Mouse (Mus musculus) naive thymus-derived CD4-positive, alpha-beta T cell, adult 2 months (primary cell): ENCODE data around the gene Gm19935.

Source experiments
- DNase-seq: peaks from one replicate; pipeline ENCODE4 v3.0.0-alpha.2; 2011; ENCODE audit warnings: low read depth

The Gm19935 gene

GRCm38 (mm10) chr8:90817293-90817692, at the start of gene Gm19935:
Gm19935 (minus strand) TSS chr8:90817393.
- DNase-seq, result no peak

DNA sequence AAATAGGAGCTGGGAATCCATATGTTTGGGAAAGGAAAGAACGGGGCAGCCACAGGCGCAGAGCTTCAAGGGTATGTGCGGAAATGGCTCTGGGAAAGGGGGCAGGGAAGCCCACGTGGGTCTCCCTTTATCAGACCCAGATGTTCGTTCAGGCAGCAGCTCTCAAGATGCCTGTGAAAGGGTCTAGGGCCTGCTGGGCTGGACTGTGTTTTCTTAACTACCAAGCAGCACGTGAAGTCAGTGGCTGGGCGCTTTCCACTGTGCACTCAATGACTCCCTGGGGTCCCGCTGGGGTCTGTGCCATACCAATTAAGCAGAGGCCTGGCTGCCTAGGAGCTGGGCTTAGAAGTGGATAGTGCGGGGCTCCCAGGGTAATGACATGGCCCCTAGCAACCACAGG, 44.8 kb upstream of the Gm19935 start:
- DNase-seq, result no peak

DNA sequence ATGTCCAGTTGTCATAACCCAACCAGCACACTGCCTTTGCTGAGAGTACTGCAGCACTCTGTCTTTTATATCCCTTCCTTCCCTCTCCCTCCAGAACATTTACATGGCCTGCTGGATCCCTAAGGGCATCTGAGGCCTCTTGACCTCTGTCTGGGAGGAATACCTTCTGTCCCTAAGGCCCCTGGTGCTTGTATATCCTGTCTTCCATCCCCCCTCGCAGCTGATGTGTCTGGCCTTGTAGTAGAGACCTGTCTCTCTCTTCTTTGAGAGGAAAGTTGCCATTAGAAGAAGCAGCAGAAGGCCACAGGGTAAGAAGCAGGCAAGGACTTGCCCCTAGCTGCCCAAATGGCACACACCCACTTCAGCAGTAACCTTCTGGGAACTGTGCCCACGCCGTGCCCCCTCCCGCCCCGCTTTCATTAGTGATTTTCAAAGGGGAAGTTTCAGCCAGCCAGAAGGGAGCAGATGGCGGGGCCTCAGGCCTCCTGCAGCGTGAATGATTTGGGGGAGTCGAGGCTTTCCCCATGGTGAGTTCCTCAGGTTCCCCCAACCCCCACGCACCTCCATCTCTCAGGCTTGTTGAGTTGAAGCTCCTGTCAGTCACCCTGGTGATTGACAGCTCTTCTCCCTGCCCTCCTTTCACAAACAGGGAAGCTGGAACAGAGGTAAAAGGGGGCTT, 44.2 kb upstream of the Gm19935 start:
- DNase-seq, result no peak

DNA sequence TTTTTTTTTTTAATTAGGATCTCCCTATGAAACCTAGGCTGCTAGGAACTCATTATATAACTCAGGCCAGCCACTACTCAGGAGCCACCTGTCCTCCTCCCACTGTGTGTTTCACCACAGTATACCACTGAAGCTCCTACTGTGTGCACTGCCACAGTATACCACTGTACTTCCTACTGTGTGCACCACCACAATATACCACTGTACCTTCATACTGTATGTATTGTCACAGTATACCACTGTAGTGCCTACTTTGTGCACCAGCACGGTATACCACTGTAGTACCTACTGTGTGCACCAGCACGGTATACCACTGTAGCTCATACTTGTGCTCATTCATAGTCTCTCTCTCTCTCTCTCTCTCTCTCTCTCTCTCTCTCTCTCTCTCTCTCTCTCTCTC, 40.9 kb upstream of the Gm19935 start:
- no peak for DNase-seq

DNA sequence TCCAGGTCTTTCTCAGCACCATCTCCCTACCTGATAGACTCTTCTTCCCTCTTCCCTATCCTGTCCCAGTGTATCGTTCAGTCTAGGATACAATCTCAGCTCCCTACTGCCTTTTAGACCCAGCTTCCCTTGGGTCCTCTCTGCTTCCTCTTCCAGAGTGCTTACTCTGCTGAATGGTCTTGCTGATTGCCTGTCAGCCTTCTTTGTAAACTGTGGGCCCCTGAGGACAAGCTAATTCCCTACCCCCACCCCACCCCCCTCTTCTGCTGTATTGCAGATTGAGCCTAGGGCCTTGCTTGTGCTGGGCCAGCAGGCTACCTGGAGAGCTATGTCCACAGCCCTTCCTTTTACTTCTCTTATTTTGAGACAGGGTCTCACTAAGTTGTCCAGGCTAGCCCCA, 39.8 kb upstream of the Gm19935 start:
- DNase-seq, result no peak

DNA sequence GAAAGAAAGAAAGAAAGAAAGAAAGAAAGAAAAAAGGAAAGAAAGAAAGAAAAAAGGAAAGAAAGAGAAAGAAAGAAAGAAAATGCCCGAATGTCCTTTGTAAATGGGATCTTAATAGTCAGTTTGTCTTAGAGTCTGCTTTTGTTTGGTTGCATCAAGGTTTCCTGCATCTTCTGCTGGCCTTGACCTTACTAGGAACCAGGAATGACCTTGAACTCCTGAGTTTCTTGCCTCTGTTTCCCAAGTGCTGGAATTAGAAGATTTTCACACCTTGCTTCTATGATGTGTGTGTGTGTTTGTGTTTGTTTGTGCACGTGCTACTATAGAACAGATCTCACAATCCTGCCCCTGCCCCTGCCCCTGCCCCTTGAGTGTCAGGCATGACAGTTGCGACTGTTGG, 39.0 kb upstream of the Gm19935 start:
- no peak for DNase-seq

DNA sequence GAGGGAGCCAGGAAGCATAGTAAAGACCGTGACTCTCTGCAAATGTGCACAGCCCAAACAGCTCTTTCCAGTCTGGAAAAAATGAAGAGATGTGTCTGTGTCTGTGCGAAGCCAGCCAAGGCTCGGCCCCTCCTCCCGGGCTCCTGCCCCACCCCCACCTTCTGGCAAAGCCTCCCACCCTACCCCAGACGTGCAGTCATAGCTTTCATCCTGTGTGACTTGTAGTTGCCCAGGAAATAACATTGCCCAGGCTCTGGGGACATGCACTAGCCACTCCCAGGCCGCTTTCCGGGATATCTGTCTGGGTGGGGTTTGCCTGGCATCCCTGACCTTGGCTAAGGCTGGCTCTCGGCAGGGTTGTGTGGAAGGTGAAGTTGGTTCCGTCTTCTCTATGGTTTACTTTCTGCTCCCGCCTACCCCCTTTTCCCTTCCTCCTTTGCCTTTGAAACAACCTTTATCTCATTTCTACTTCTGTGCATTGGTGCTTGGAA, 37.5 kb upstream of the Gm19935 start:
- no peak for DNase-seq

GRCm38 (mm10) chr8:90853971-90854670, 36.9 kb upstream of the Gm19935 start:
- DNase-seq, result no peak

DNA sequence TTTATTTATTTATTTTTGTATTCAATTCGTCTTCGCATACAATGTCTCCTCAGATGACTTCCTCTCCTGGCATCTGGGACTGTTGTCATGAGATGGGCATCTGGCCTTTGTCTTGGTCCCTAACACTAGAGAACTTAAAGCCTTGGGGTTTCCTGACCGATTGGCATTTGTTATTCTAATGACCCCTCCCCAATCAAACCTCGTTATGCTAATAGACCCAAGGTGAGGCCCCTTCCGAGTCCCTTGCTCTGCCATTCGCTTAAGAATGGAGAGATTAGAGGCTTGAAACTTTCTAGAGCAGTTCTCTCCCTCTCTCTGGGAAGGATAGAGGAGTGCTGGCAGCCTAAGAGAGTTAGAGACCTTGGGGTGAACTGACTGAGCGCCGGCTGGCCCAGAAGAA, 34.4 kb upstream of the Gm19935 start:
- no peak for DNase-seq

GRCm38 (mm10) chr8:90849462-90850050, 32.4 kb upstream of the Gm19935 start:
- DNase-seq, result no peak

DNA sequence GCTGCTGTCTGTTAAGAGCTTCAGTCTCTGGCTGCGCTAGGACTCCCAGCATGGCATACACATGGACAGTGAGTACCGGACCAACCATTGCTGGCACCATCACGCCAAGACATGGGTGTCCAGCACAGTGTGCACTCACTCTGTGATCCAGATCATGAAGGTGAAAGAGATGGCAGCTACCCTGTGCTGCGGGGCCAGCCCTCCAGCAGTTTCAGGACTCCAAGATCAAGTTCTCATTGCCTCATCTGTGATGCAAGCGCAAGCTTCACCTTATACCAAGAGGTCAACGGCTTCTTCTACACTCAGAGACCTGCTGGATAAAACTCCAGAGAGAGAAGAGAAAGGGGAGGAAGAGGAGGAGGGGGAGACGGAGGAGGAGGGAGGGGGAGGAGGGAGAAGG, 30.8 kb upstream of the Gm19935 start:
- DNase-seq, result no peak

DNA sequence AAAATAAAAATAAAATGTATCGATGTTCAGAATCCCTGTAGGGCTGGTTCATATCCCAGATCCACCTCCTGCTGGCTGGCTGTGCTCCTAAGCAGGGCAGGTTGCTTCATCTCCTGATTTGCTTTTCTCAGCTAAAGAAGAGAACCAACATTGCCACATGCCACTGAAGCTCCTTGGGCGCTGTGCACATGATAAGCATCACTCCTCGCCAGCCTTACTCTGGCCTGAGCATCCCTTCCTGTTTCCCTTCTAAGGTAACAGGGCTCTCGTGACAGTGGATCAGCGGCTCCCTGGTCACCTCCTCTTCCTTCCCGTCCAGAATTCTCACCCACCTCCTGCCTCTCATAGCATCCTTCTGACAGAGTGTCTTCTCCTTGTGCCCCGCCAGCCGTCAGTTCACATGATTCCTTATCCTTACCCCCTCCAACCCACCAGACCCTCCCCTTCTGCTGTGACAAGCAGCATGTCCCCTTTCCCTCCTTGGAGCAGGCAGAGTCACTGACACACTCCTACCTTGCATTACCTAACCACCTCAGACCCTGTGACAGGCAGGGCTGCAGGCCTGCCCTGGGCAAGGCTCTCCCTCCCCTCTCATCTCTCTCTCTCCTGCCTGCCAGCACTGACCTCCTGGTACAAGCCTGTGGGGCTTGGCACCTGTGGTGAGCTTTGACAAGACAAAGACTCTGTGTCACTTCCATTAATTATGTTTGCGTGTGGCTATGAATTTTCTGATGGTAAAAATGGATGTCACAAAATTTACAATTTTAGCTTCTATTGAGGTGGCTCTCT, 27.2 kb upstream of the Gm19935 start:
- no peak for DNase-seq

- DNase-seq, result no peak
Measured at GRCm38 (mm10) chr8:90843127-90843526, 25.9 kb upstream of the Gm19935 start.

- DNase-seq, result no peak
Measured at GRCm38 (mm10) chr8:90841321-90841720, 24.1 kb upstream of the Gm19935 start.

DNA sequence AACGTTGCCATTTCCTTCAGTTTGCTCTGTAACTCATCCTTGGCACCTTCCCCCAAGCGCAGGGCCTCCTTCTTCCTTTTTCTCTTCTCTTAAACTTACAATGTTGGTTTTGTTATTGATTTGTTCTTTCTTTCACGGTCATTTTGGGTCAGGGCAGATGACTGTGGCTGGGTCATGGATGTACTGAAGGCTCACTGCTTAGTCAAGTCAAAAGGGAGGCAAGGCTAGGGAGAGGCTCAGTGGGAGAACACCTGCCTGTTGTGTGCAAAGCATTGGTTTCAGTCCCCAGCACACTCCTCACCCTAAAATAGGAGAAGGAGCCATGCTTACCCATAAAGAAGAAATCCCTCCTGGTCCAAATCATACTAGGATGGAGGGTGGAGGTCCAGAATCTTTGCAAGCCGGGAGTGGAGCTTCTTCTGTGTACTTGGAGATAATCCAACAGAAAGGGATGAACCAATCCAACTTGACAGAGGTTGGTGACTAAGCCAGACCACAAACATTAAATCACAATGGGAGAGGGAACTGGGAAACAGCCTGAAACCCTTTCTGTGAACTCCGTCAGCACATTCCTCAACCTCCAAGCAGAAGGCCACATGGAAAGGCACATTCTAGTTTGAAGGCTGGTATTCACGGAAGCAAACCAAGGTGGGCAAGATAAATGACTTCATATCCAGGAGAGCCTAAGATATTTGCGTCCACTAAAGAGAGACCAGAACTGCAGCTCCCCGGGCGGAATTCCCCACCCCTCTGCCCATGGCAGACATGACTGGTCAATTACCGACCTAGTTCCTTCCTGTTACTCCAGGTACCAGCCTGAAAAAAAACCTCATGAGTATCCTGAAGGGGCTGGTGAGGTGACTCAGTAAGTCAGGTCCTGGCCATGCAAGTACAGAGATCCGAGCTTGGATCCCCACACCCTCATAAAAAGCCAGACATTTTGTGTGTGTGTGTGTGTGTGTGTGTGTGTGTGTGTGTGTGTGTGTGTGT, 22.8 kb upstream of the Gm19935 start:
- no peak for DNase-seq

DNA sequence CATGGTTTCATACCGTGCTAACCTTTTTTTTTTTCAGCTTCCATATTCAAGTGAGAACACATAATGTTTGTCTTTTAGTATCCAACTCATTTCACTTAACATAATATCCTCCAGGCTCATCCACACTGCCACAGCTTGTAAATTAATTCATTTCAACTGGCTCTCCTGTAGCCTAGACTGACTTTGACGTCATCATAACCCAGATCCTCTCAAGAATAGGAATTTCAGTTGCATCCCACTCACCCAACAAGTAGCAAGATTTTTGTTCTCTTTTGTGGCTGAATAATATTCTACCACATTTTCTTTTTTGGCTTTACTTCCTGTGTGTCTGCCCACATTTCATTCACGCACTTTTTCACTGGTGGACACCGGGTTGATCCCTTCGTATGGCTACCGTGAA, 20.2 kb upstream of the Gm19935 start:
- no peak for DNase-seq

DNA sequence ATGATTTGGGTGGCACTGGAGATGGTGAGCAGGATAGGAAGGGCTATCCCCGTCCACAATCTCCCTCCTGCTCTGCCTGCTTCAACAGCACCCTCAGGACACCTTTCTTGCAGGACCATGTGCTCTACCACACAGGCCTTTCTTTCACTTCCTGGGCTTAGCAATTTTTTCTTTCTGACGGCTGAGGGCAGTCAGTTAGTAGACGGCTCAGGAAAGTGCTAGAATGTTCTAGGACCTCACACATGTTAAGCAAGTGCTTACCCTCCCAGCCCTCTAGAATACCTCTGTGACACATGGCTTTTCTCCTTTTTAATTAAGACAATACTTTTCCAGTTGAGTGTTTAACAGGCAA, 17.1 kb upstream of the Gm19935 start:
- no peak for DNase-seq

DNA sequence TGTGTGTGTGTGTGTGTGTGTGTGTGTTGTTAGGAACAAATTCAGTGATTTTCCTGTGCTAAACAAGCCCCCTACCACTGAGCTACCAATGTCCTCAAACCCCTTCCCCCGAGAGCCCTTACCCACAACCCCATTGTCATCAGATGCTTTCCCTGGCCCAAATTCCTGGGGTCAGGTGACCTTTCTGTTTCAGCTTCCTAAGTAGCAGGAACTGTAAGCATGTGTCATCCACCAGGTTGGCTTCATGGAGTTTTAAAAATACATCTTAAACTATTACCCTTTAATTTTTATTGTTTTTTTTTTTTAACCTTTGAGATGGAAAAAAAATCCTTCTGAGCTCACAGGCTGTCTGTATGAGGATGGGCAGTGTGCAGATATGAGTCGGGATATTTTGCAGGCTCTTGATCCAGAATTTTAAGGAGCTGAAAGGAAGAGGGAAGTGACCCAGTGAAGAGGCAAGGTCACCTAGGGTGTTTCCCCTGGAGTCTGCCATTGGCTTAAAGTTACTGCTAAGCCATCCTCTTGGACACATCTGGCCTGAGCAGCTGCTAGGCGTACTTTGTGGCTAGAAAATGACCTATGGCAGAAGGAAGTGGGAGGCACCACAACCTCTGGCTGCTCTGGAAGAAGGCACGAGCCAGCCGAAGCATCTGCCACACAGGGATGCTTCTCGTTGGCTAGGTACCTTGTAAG, 16.6 kb upstream of the Gm19935 start:
- DNase-seq, result no peak

DNA sequence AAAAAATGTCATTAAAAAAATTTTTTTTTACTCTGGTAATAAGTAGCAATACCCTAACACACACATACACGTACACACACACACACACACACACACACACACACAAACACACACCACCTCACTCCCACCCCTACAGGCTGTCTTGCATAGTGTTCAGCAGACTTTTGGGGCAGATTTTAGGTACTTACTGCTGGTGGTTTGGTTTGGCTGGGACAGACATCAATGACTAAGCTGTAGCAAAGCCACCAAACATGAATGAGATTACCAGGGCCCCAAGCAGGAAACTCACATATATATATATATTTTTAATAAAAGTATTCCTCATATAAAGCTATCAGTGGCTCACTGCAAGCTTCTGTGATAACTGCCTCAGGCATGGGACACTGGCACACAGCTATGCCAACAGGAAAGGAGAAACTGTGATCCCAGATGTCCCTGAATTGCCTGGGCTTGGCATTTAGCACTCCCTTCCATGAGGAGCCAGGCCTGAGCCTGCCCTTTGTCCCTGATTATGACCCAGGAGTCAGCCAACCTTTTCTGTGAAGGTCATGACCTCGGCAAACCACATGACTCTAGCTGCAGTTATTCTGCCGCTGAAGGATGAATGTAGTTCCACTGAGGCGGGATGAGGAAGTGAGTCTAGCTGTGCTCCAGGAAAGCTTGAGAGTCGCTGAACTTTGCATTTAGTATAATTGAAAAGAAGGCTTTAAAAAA, 15.5 kb upstream of the Gm19935 start:
- DNase-seq, result no peak

DNA sequence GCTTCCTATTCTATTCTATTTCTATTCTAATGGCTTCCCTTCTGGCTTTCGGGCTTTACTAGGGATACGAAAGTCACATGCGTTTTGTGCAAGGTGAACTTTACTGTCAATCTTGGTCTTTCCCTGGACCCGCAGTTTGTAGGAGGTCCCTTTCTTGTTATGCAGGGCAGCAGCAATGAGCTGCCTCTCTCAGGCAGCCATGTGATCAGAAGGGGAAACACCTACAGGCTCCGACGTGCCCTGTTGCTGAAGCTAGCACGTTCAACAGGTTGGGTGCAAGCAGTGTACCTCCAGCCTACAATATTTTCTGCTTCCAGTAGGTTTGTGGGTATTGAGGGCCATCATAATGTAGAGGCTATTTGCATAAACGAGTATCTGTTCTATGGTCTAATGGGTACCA, 13.8 kb upstream of the Gm19935 start:
- DNase-seq, result peak; percentile 49
